Mouse (Mus musculus): ENCODE data around the gene 1700024G13Rik. TPM values are rescaled to one million over a fixed set of nuclear protein-coding genes. Genes with fewer than 3 reads are reported as not detected.
"Not testable (repeated sequence)": the region's sequence is repeated elsewhere in the genome, so short reads cannot be mapped to it uniquely, and the experiment has no call there.

Gene 1700024G13Rik
- not detected for total RNA-seq (2018; cell fraction: chromatin; rRNA removed)
- not detected for total RNA-seq (2018; cell fraction: cytosol; rRNA removed)
- not detected for total RNA-seq (2018; cell fraction: nucleus; rRNA removed)
- polyA plus RNA-seq (2018): not detected in 3 replicates

DNA sequence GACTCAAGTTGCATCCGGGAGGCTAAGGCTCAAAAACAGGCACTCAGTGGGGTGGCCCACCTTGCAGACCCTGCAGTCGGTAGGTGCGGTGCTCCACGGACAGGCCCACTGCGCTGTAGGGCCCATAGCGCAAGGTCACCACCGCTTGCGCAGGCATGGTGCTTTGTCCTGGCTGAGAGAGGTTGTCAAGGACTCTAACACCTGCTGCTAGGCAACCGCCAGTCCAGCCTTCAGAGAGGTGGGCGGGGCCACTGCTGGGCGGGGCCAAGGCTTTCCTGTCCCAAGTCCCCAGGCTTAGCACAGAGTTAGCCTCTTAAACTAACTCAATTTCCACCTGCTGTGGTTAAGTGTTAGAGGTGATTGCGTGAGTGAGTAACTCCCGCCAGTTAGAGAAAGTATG is at the start of gene 1700024G13Rik:
1700024G13Rik (minus strand) TSS at position 196 of the 400 bp plus-strand sequence.
- no peak within 1 kb of the TSS for H3K4me3 ChIP-seq (ENCODE audit: inconsistent target)
- no peak within 1 kb of the TSS for H3K27ac ChIP-seq
- WGBS (ENCODE audit: missing documents): 14% methylated on average over 13 of the region's 13 CpGs
- no peaks in the 10 kb centered on the region for H3K36me3 ChIP-seq (ENCODE audit: inconsistent target)
- H3K79me2 ChIP-seq (ENCODE audit: inconsistent target): no peaks in the 10 kb centered on the region

GRCm38 (mm10) chr14:32437352-32437793 is 49.2 kb upstream of the 1700024G13Rik start:
- H3K36me3 ChIP-seq (ENCODE audit: inconsistent target): no peaks in the 10 kb centered on the region
- no peaks in the 10 kb centered on the region for H3K79me2 ChIP-seq (ENCODE audit: inconsistent target)
- no peak overlapping the region for H3K4me3 ChIP-seq (ENCODE audit: inconsistent target)
- H3K27ac ChIP-seq: no peak overlapping the region
- 75% methylated on average over 5 of the region's 5 CpGs for WGBS (ENCODE audit: missing documents)

- H3K79me2 ChIP-seq (ENCODE audit: inconsistent target): no peaks in the 10 kb centered on the region
- H3K4me3 ChIP-seq (ENCODE audit: inconsistent target): no peak overlapping the region
- H3K36me3 ChIP-seq (ENCODE audit: inconsistent target): no peaks in the 10 kb centered on the region
- WGBS (ENCODE audit: missing documents): 50% methylated on average over 8 of the region's 8 CpGs
- no peak overlapping the region for H3K27ac ChIP-seq
Observed at GRCm38 (mm10) chr14:32429030-32429602, 40.9 kb upstream of the 1700024G13Rik start.

GRCm38 (mm10) chr14:32423946-32424345 is 35.8 kb upstream of the 1700024G13Rik start:
- Histone ChIP-seq H3K36me3 (ENCODE audit: inconsistent target) (no peaks in the 10 kb centered on the region), H3K27ac (no peak overlapping the region), H3K4me3 (ENCODE audit: inconsistent target) (no peak overlapping the region), H3K79me2 (ENCODE audit: inconsistent target) (no peaks in the 10 kb centered on the region)
- WGBS (ENCODE audit: missing documents): 94% methylated on average over 7 of the region's 7 CpGs

DNA sequence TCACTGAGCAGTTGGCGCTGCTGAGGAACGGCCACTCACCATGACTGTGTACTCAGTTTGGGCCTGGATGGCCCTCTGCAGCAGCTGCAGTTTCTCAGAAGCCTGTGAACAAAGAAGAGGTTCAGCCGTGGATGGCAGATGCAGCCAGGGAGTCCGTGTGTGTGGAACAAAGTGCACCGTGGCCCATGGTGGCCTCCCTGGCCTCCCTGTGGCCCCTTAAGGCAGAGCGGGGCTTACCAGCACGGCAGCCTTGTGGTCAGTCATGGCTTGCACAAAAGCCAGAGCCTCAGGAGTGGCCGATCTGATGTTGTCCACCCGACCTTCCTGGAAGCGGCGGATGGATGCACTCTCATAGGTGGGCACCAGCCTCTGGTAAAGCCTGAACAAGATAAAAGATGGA is 30.6 kb upstream of the 1700024G13Rik start:
- WGBS (ENCODE audit: missing documents): 88% methylated on average over 11 of the region's 11 CpGs
- Histone ChIP-seq H3K79me2 (ENCODE audit: inconsistent target) (no peaks in the 10 kb centered on the region), H3K4me3 (ENCODE audit: inconsistent target) (no peak overlapping the region), H3K27ac (no peak overlapping the region), H3K36me3 (ENCODE audit: inconsistent target) (no peaks in the 10 kb centered on the region)

DNA sequence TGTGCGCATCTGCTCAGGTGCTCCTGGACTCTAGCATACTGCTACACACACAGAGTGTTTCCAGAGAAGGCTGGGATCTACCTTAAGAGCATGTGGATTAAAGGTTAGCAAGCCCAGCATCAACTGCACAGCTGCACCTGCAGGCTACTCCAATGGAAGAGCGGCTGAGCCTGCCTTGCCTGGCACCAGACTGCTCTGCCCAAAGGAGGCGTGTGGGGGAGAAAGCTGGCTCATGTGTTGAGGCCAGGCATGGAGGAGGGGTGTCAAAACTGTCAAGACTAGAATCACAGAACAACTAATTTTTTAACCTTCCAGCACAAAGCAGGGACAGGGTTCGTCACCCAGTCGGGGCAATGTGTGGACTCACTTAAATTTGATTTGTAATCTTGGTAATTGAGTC is 23.9 kb upstream of the 1700024G13Rik start:
- Histone ChIP-seq H3K4me3 (ENCODE audit: inconsistent target) (no peak overlapping the region), H3K27ac (no peak overlapping the region), H3K36me3 (ENCODE audit: inconsistent target) (no peaks in the 10 kb centered on the region), H3K79me2 (ENCODE audit: inconsistent target) (no peaks in the 10 kb centered on the region)
- 89% methylated on average over 5 of the region's 5 CpGs for WGBS (ENCODE audit: missing documents)

GRCm38 (mm10) chr14:32410084-32410483 is 21.9 kb upstream of the 1700024G13Rik start:
- H3K27ac ChIP-seq: no peak overlapping the region
- no peaks in the 10 kb centered on the region for H3K36me3 ChIP-seq (ENCODE audit: inconsistent target)
- WGBS (ENCODE audit: missing documents): 92% methylated on average over 5 of the region's 5 CpGs
- no peak overlapping the region for H3K4me3 ChIP-seq (ENCODE audit: inconsistent target)
- no peaks in the 10 kb centered on the region for H3K79me2 ChIP-seq (ENCODE audit: inconsistent target)

DNA sequence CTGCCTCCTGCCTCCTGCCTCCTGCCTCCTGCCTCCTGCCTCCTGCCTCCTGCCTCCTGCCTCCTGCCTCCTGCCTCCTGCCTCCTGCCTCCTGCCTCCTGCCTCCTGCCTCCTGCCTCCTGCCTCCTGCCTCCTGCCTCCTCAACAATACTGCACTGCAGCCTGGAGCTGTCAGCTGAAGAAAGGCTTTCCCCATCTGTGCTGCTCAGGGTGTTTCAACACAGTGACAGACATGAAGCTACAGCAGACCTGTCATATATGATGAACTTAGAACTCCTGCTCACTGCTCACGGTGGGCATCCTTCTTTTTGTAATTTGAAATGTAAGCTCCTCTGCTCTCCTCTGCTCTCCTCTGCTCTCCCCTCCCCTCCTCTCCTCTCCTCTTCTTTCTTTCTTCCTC is 17.2 kb upstream of the 1700024G13Rik start:
- not testable (repeated sequence) for H3K36me3 ChIP-seq (ENCODE audit: inconsistent target); H3K79me2 ChIP-seq (ENCODE audit: inconsistent target); H3K27ac ChIP-seq; H3K4me3 ChIP-seq (ENCODE audit: inconsistent target)
- WGBS (ENCODE audit: missing documents): 75% methylated on average over 1 of the region's 1 CpGs

GRCm38 (mm10) chr14:32381619-32382018 is 6.6 kb downstream of the 1700024G13Rik start:
- Histone ChIP-seq H3K27ac (no peak overlapping the region), H3K4me3 (ENCODE audit: inconsistent target) (no peak overlapping the region), H3K79me2 (ENCODE audit: inconsistent target) (no peaks in the 10 kb centered on the region), H3K36me3 (ENCODE audit: inconsistent target) (no peaks in the 10 kb centered on the region)
- 53% methylated on average over 15 of the region's 15 CpGs for WGBS (ENCODE audit: missing documents)

GRCm38 (mm10) chr14:32381066-32381465 is 7.1 kb downstream of the 1700024G13Rik start:
- WGBS (ENCODE audit: missing documents): 36% methylated on average over 7 of the region's 7 CpGs
- Histone ChIP-seq H3K4me3 (ENCODE audit: inconsistent target) (no peak overlapping the region), H3K27ac (no peak overlapping the region), H3K36me3 (ENCODE audit: inconsistent target) (no peaks in the 10 kb centered on the region), H3K79me2 (ENCODE audit: inconsistent target) (no peaks in the 10 kb centered on the region)

- Histone ChIP-seq H3K27ac (no peak overlapping the region), H3K4me3 (ENCODE audit: inconsistent target) (no peak overlapping the region), H3K36me3 (ENCODE audit: inconsistent target) (no peaks in the 10 kb centered on the region), H3K79me2 (ENCODE audit: inconsistent target) (no peaks in the 10 kb centered on the region)
- 19% methylated on average over 3 of the region's 3 CpGs for WGBS (ENCODE audit: missing documents)
Observed at GRCm38 (mm10) chr14:32380099-32380480, 8.1 kb downstream of the 1700024G13Rik start.

- WGBS (ENCODE audit: missing documents): 29% methylated on average over 22 of the region's 22 CpGs
- Histone ChIP-seq H3K27ac (no peak overlapping the region), H3K36me3 (ENCODE audit: inconsistent target) (no peaks in the 10 kb centered on the region), H3K4me3 (ENCODE audit: inconsistent target) (no peak overlapping the region), H3K79me2 (ENCODE audit: inconsistent target) (no peaks in the 10 kb centered on the region)
Observed at GRCm38 (mm10) chr14:32379395-32380098, 8.6 kb downstream of the 1700024G13Rik start.

DNA sequence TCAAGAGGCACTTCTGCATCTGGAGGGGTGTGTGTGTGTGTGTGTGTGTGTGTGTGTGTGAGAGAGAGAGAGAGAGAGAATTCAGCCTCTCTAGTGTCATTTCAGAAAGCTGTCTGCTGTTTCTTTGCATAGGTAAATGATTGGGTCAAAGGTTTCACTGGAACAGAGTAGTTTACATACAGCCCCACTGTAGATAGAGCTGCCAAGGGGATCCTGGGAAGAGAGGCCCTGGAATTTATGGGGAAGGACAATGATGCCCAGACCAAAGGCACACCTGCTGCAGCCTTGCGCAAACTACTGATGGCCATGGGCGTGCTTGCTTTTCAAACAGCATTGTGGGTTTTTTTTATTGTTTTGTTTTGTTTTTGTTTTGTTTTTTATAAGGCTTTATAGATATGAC is 15.7 kb downstream of the 1700024G13Rik start:
- no peaks in the 10 kb centered on the region for H3K36me3 ChIP-seq (ENCODE audit: inconsistent target)
- no peak overlapping the region for H3K27ac ChIP-seq
- H3K79me2 ChIP-seq (ENCODE audit: inconsistent target): no peaks in the 10 kb centered on the region
- 79% methylated on average over 2 of the region's 2 CpGs for WGBS (ENCODE audit: missing documents)
- H3K4me3 ChIP-seq (ENCODE audit: inconsistent target): no peak overlapping the region

DNA sequence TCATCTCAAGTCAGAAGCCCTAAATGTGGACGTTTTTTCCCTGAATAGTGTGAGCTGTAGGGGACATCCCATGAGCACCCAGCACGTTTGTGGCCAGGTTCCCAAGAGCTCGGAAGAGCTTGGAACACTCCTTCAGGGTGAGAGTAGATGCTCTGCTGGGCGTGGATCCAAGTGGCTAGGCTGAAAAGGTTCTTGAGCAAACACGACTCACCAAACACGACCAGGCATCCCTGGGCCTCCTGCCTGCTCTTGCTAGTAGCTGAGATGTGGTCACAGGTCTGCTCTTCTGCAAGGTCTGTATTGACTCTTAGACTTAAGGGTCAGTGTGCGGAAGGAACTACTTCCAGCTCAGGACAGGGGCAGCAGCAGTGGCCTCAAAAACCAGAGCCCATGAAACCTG is 18.4 kb downstream of the 1700024G13Rik start:
- H3K36me3 ChIP-seq (ENCODE audit: inconsistent target): no peaks in the 10 kb centered on the region
- no peak overlapping the region for H3K27ac ChIP-seq
- H3K4me3 ChIP-seq (ENCODE audit: inconsistent target): no peak overlapping the region
- H3K79me2 ChIP-seq (ENCODE audit: inconsistent target): no peaks in the 10 kb centered on the region
- 78% methylated on average over 7 of the region's 7 CpGs for WGBS (ENCODE audit: missing documents)

DNA sequence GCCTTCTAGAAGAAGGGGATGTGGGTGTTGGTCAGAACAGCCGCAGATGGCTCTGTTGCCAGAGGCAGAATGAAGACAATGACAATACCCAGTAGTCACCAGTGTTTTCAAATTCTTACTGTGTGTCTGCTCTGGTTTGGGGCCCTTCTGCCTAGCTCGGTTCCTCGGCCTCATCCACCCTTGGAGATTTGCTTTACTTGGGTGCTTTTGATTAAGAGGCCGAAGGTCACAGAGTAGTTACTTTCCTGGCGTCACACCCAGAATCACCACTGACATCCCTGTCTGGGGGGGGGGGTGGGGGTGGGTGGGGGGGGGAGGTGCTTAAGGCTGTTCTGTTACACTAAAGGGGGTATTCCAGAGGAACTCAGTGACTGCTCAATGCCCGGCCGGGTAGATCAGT is 23.8 kb downstream of the 1700024G13Rik start:
- no peaks in the 10 kb centered on the region for H3K79me2 ChIP-seq (ENCODE audit: inconsistent target)
- WGBS (ENCODE audit: missing documents): 70% methylated on average over 6 of the region's 7 CpGs
- no peaks in the 10 kb centered on the region for H3K36me3 ChIP-seq (ENCODE audit: inconsistent target)
- H3K27ac ChIP-seq: no peak overlapping the region
- H3K4me3 ChIP-seq (ENCODE audit: inconsistent target): no peak overlapping the region

Data from macrophage (primary cell).